Mouse (Mus musculus): ENCODE measurements around the gene Arhgap15.

- TF ChIP-seq POLR2A (IDR thresholded peaks at IDR 0.05; ENCODE audit: control insufficient read depth, extremely low read depth, insufficient read depth, low read length, poor library complexity) (no peak), CTCF (IDR thresholded peaks at IDR 0.05; ENCODE audit: borderline replicate concordance, control insufficient read depth, extremely low read depth, insufficient read depth, low read length, poor library complexity) (no peak)
These were observed 356.6 kb downstream of the Arhgap15 start for GRCm38 (mm10) chr2:44105198-44105555.
